Mouse (Mus musculus): Measurements from ENCODE around the gene Slc19a3. TPM values are rescaled to one million over a fixed set of nuclear protein-coding genes. Genes with fewer than 3 reads are reported as not detected.
"Not testable (repeated sequence)": the region's sequence is repeated elsewhere in the genome, so short reads cannot be mapped to it uniquely, and the experiment has no call there.

Gene Slc19a3
- total RNA-seq, 2 experiments from 2014 or later = 0.25 to 0.26 TPM

GRCm38 (mm10) chr1:83007471-83007870, 30.8 kb downstream of the Slc19a3 start:
- DNase-seq (ENCODE audit: low spot score in 2 of 2) = no peak

GRCm38 (mm10) chr1:83006218-83007179, 31.7 kb downstream of the Slc19a3 start:
- no peak for DNase-seq (ENCODE audit: low spot score in 2 of 2)

GRCm38 (mm10) chr1:83000306-83000705, 37.9 kb downstream of the Slc19a3 start, which contains the start of gene Gm47959:
Gm47959 (plus strand) TSS chr1:83000548.
- not testable (repeated sequence) for DNase-seq (ENCODE audit: low spot score in 2 of 2)

- no peak for DNase-seq (ENCODE audit: low spot score in 2 of 2)
Observed at GRCm38 (mm10) chr1:82993947-82994346, 44.3 kb downstream of the Slc19a3 start.

- no peak for DNase-seq (ENCODE audit: low spot score in 2 of 2)
Observed at GRCm38 (mm10) chr1:82992093-82992492, 46.2 kb downstream of the Slc19a3 start.

GRCm38 (mm10) chr1:82991596-82991995, 46.7 kb downstream of the Slc19a3 start:
- DNase-seq (ENCODE audit: low spot score in 2 of 2) = no peak

- DNase-seq (ENCODE audit: low spot score in 2 of 2) = no peak
Observed at GRCm38 (mm10) chr1:82991062-82991461, 47.2 kb downstream of the Slc19a3 start.

GRCm38 (mm10) chr1:82987530-82988198, 50.6 kb downstream of the Slc19a3 start:
- no peak for DNase-seq (ENCODE audit: low spot score in 2 of 2)

- no peak for DNase-seq (ENCODE audit: low spot score in 2 of 2)
Observed at GRCm38 (mm10) chr1:82986738-82987137, 51.5 kb downstream of the Slc19a3 start.

- DNase-seq (ENCODE audit: low spot score in 2 of 2) = no peak
Observed at GRCm38 (mm10) chr1:82977840-82978239, 60.4 kb downstream of the Slc19a3 start.

- no peak for DNase-seq (ENCODE audit: low spot score in 2 of 2)
Observed at GRCm38 (mm10) chr1:82975750-82976149, 62.5 kb downstream of the Slc19a3 start.

GRCm38 (mm10) chr1:82974342-82974741, 63.9 kb downstream of the Slc19a3 start:
- no peak for DNase-seq (ENCODE audit: low spot score in 2 of 2)

GRCm38 (mm10) chr1:82973901-82974300, 64.3 kb downstream of the Slc19a3 start:
- no peak for DNase-seq (ENCODE audit: low spot score in 2 of 2)

GRCm38 (mm10) chr1:82973244-82973643, 65.0 kb downstream of the Slc19a3 start:
- DNase-seq (ENCODE audit: low spot score in 2 of 2) = no peak

GRCm38 (mm10) chr1:82972046-82972445, 66.2 kb downstream of the Slc19a3 start:
- no peak for DNase-seq (ENCODE audit: low spot score in 2 of 2)

- no peak for DNase-seq (ENCODE audit: low spot score in 2 of 2)
Observed at GRCm38 (mm10) chr1:82966413-82966812, 71.8 kb downstream of the Slc19a3 start.

Other genes with a start within 250 kb of the Slc19a3 start
- gene Agfg1, start 199.0 kb downstream of the Slc19a3 start, total RNA-seq (2021) = 10 to 100 TPM; 37.1 to 41.4 TPM
- not detected for gene A030005L19Rik, start 125.1 kb downstream of the Slc19a3 start, total RNA-seq (2021)
- gene A030014E15Rik, start 113.5 kb downstream of the Slc19a3 start, total RNA-seq (2021) = not detected
- gene Gm6217, start 107.0 kb downstream of the Slc19a3 start, total RNA-seq (2021) = not detected
- not detected for gene A030003K21Rik, start 95.1 kb downstream of the Slc19a3 start, total RNA-seq (2021)
- not detected for gene Gm7544, start 82.4 kb downstream of the Slc19a3 start, total RNA-seq (2021)
- gene Gm47955, start 78.2 kb downstream of the Slc19a3 start, total RNA-seq (2021) = not detected
- not detected for gene Gm47959, start 37.9 kb downstream of the Slc19a3 start, total RNA-seq (2021)
- gene Krtap28-10, start 4.0 kb upstream of the Slc19a3 start, total RNA-seq (2021) = not detected
- not detected for gene Gm47969, start 6.5 kb upstream of the Slc19a3 start, total RNA-seq (2021)
- not detected for gene A030005K14Rik, start 20.9 kb upstream of the Slc19a3 start, total RNA-seq (2021)
- gene Krtap28-13, start 22.5 kb upstream of the Slc19a3 start, total RNA-seq (2021) = not detected
- not detected for gene Ccl20, start 78.3 kb upstream of the Slc19a3 start, total RNA-seq (2021)
- not detected for gene Daw1, start 121.3 kb upstream of the Slc19a3 start, total RNA-seq (2021)